Mouse (Mus musculus) hindbrain, embryonic 15.5 days (tissue): Measurements from ENCODE around the gene Praf2. TPM values are rescaled to one million over a fixed set of nuclear protein-coding genes. Genes with fewer than 3 reads are reported as not detected.

ENCODE experiments used
- ATAC-seq: fragments of 200-750 bp; cut with Nextera tagmentation; 2 replicates; pipeline ENCODE4 v1.8.0; 2017; ENCODE audit warnings: low read depth, moderate number of reproducible peaks, moderate TSS enrichment; ENCODE audit not compliant: low FRiP score
- H3K27ac ChIP-seq: fragments of 300-500 bp; sonication (generic); replicated peaks from 2 replicates; pipeline ENCODE4 v1.5.1; 2015; ENCODE audit warnings: mild to moderate bottlenecking, inconsistent platforms
- H3K27me3 ChIP-seq: fragments of 300-500 bp; sonication (generic); 2 replicates; pipeline ENCODE4 v1.6.1; 2015; ENCODE audit warnings: control low read depth, inconsistent platforms
- H3K36me3 ChIP-seq: fragments of 300-500 bp; sonication (generic); 2 replicates; pipeline ENCODE4 v1.6.1; 2015; ENCODE audit warnings: control low read depth, inconsistent platforms
- H3K4me1 ChIP-seq: fragments of 300-500 bp; sonication (generic); replicated peaks from 2 replicates; pipeline ENCODE4 v1.6.1; 2015; ENCODE audit warnings: control low read depth, inconsistent platforms
- H3K4me2 ChIP-seq: fragments of 300-500 bp; sonication (generic); 2 replicates; pipeline ENCODE4 v1.6.1; 2015; ENCODE audit warnings: moderate library complexity, mild to moderate bottlenecking, inconsistent platforms
- H3K4me3 ChIP-seq: fragments of 300-500 bp; sonication (generic); 2 replicates; pipeline ENCODE4 v1.5.1; 2015; ENCODE audit warnings: mild to moderate bottlenecking, inconsistent platforms
- H3K9ac ChIP-seq: fragments of 300-500 bp; sonication (generic); 2 replicates; pipeline ENCODE4 v1.6.1; 2015; ENCODE audit warnings: inconsistent platforms
- H3K9me3 ChIP-seq: fragments of 300-500 bp; sonication (generic); 2 replicates; pipeline ENCODE4 v1.6.1; 2016; ENCODE audit warnings: control low read depth, inconsistent platforms
- WGBS: fragments of 180-500 bp; shearing (Covaris S2); methylation state at CpG from one replicate; pipeline ENCODE4 v1.1.7; 2015; 5-methylcytosine and 5-hydroxymethylcytosine counted together
- polyA plus RNA-seq: library from polyadenylated mRNA; unstranded; fragments of >200 nt; fragmentation: Nextera tagmentation; extraction: Ambion mirVana; gene quantifications from 2 replicates; pipeline ENCODE4 v1.2.1, GENCODE M21; 2015

Gene Praf2
- polyA plus RNA-seq, 1 experiment from 2014 or later, result 132 TPM

GRCm38 (mm10) chrX:7765281-7765670 is 37.0 kb downstream of the Praf2 start:
- H3K9me3 ChIP-seq, result no peaks in the 10 kb centered on the region
- H3K4me1 ChIP-seq, result peaks cover 28% of the 10 kb centered on the region
- H3K9ac ChIP-seq, result peak overlapping the region; percentile 33
- no peak overlapping the region for H3K27ac ChIP-seq
- H3K27me3 ChIP-seq, result no peaks in the 10 kb centered on the region
- H3K4me2 ChIP-seq, result peak overlapping the region; percentile 67
- H3K4me3 ChIP-seq, result peak overlapping the region; percentile 69
- 31% methylated on average over 13 of the region's 13 CpGs for WGBS
- H3K36me3 ChIP-seq, result peaks cover 22% of the 10 kb centered on the region
- ATAC-seq, result no peak

GRCm38 (mm10) chrX:7765764-7766163 is 37.5 kb downstream of the Praf2 start:
- H3K9me3 ChIP-seq, result no peaks in the 10 kb centered on the region
- H3K27ac ChIP-seq, result no peak overlapping the region
- peaks cover 22% of the 10 kb centered on the region for H3K36me3 ChIP-seq
- ATAC-seq, result peak; percentile 17; the same call in 1 of the 2 replicates
- H3K27me3 ChIP-seq, result no peaks in the 10 kb centered on the region
- H3K4me2 ChIP-seq, result peak overlapping the region; percentile 67
- 20% methylated on average over 11 of the region's 11 CpGs for WGBS
- peak overlapping the region; percentile 69 for H3K4me3 ChIP-seq
- peaks cover 28% of the 10 kb centered on the region for H3K4me1 ChIP-seq
- H3K9ac ChIP-seq, result peak overlapping the region; percentile 33

- no peaks in the 10 kb centered on the region for H3K27me3 ChIP-seq
- no peak for ATAC-seq
- no peak overlapping the region for H3K4me2 ChIP-seq
- no peak overlapping the region for H3K27ac ChIP-seq
- H3K4me3 ChIP-seq, result no peak overlapping the region
- H3K4me1 ChIP-seq, result peaks cover 18% of the 10 kb centered on the region
- WGBS, result 88% methylated on average over 7 of the region's 7 CpGs
- H3K9ac ChIP-seq, result no peak overlapping the region
- H3K36me3 ChIP-seq, result peaks cover 22% of the 10 kb centered on the region
- no peaks in the 10 kb centered on the region for H3K9me3 ChIP-seq
Observed at GRCm38 (mm10) chrX:7769302-7770017, 41.2 kb downstream of the Praf2 start.

- Histone ChIP-seq H3K4me1 (no peaks in the 10 kb centered on the region), H3K36me3 (0 out of 2 replicates have a peak, but pooled peaks cover 8% of the 10 kb centered on the region), H3K9ac (no peak overlapping the region), H3K27me3 (no peaks in the 10 kb centered on the region), H3K4me2 (no peak overlapping the region), H3K27ac (no peak overlapping the region), H3K4me3 (no peak overlapping the region), H3K9me3 (no peaks in the 10 kb centered on the region)
- 47% methylated on average over 2 of the region's 2 CpGs for WGBS
- ATAC-seq, result no peak
Observed at GRCm38 (mm10) chrX:7772766-7773165, 44.5 kb downstream of the Praf2 start.

GRCm38 (mm10) chrX:7775501-7776205 is 47.4 kb downstream of the Praf2 start:
- Histone ChIP-seq H3K4me2 (no peak overlapping the region), H3K4me3 (no peak overlapping the region), H3K27me3 (no peaks in the 10 kb centered on the region), H3K9me3 (no peaks in the 10 kb centered on the region), H3K27ac (no peak overlapping the region), H3K9ac (no peak overlapping the region), H3K4me1 (no peaks in the 10 kb centered on the region), H3K36me3 (no peaks in the 10 kb centered on the region)
- no peak for ATAC-seq
- WGBS, result 72% methylated on average over 9 of the region's 9 CpGs

- no peaks in the 10 kb centered on the region for H3K36me3 ChIP-seq
- no peak overlapping the region for H3K4me2 ChIP-seq
- H3K9me3 ChIP-seq, result no peaks in the 10 kb centered on the region
- no peak overlapping the region for H3K4me3 ChIP-seq
- WGBS, result 49% methylated on average over 8 of the region's 8 CpGs
- no peak overlapping the region for H3K27ac ChIP-seq
- H3K9ac ChIP-seq, result no peak overlapping the region
- no peaks in the 10 kb centered on the region for H3K4me1 ChIP-seq
- no peaks in the 10 kb centered on the region for H3K27me3 ChIP-seq
- peak; percentile 59; the same call in 1 of the 2 replicates for ATAC-seq
Observed at GRCm38 (mm10) chrX:7776329-7777082, 48.3 kb downstream of the Praf2 start.

GRCm38 (mm10) chrX:7778450-7779244 is 50.4 kb downstream of the Praf2 start:
- Histone ChIP-seq H3K36me3 (no peaks in the 10 kb centered on the region), H3K27me3 (no peaks in the 10 kb centered on the region)
- 77% methylated on average over 7 of the region's 7 CpGs for WGBS

GRCm38 (mm10) chrX:7779294-7779693 is 51.1 kb downstream of the Praf2 start:
- no peak overlapping the region for H3K9ac ChIP-seq
- no peaks in the 10 kb centered on the region for H3K36me3 ChIP-seq
- H3K4me1 ChIP-seq, result no peaks in the 10 kb centered on the region
- H3K9me3 ChIP-seq, result no peaks in the 10 kb centered on the region
- no peak overlapping the region for H3K4me3 ChIP-seq
- no peaks in the 10 kb centered on the region for H3K27me3 ChIP-seq
- WGBS, result 27% methylated on average over 3 of the region's 3 CpGs
- ATAC-seq, result no peak
- no peak overlapping the region for H3K27ac ChIP-seq
- no peak overlapping the region for H3K4me2 ChIP-seq

More at GRCm38 (mm10) chrX:7778450-7779244, 50.4 kb downstream of the Praf2 start:
- ATAC-seq, result no peak
- Histone ChIP-seq H3K27ac (no peak overlapping the region), H3K9me3 (no peaks in the 10 kb centered on the region), H3K4me2 (no peak overlapping the region), H3K4me3 (no peak overlapping the region), H3K9ac (no peak overlapping the region), H3K4me1 (no peaks in the 10 kb centered on the region)

Other genes starting within 250 kb of the Praf2 start
- 0.06 and 0.16 TPM in 2 replicates for gene Foxp3, start 154.8 kb upstream of the Praf2 start, polyA plus RNA-seq
- 6.8 and 7.4 TPM in 2 replicates for gene Ppp1r3f, start 154.2 kb upstream of the Praf2 start, polyA plus RNA-seq
- 30.6 and 31.5 TPM in 2 replicates for gene Ccdc22, start 122.9 kb upstream of the Praf2 start, polyA plus RNA-seq
- 0.14 and 0.22 TPM in 2 replicates for gene Cacna1f, start 121.4 kb upstream of the Praf2 start, polyA plus RNA-seq
- 195 and 197 TPM in 2 replicates for gene Syp, start 90.0 kb upstream of the Praf2 start, polyA plus RNA-seq
- gene Prickle3, start 71.2 kb upstream of the Praf2 start, polyA plus RNA-seq, result 1.6 and 2.0 TPM in 2 replicates
- gene Plp2, start 57.0 kb upstream of the Praf2 start, polyA plus RNA-seq, result 20.5 and 22.9 TPM in 2 replicates
- gene Magix, start 47.2 kb upstream of the Praf2 start, polyA plus RNA-seq, result 0.08 and 0.10 TPM in 2 replicates
- gene Gpkow, start 31.3 kb upstream of the Praf2 start, polyA plus RNA-seq, result 43.0 and 46.8 TPM in 2 replicates
- gene Wdr45, start 14.1 kb upstream of the Praf2 start, polyA plus RNA-seq, result 30.9 and 32.1 TPM in 2 replicates
- gene Gm45208, start 6.2 kb upstream of the Praf2 start, polyA plus RNA-seq, result 1.9 TPM in 1 of 2 replicates, not detected in the other
- gene Ccdc120, start 22.5 kb downstream of the Praf2 start, polyA plus RNA-seq, result 63.2 and 66.1 TPM in 2 replicates
- 24.1 and 25.5 TPM in 2 replicates for gene Tfe3, start 34.1 kb downstream of the Praf2 start, polyA plus RNA-seq
- 68.0 and 73.8 TPM in 2 replicates for gene Gripap1, start 61.3 kb downstream of the Praf2 start, polyA plus RNA-seq
- 3.1 and 4.2 TPM in 2 replicates for gene Kcnd1, start 93.8 kb downstream of the Praf2 start, polyA plus RNA-seq
- 48.1 and 48.3 TPM in 2 replicates for gene Otud5, start 112.9 kb downstream of the Praf2 start, polyA plus RNA-seq
- gene Pim2, start 149.8 kb downstream of the Praf2 start, polyA plus RNA-seq, result 24.8 and 25.8 TPM in 2 replicates
- gene Slc35a2, start 155.6 kb downstream of the Praf2 start, polyA plus RNA-seq, result 45.7 and 47.7 TPM in 2 replicates
- gene Pqbp1, start 170.8 kb downstream of the Praf2 start, polyA plus RNA-seq, result 199 and 209 TPM in 2 replicates
- gene Timm17b, start 170.9 kb downstream of the Praf2 start, polyA plus RNA-seq, result 155 and 158 TPM in 2 replicates
- gene Gm10491, start 179.4 kb downstream of the Praf2 start, polyA plus RNA-seq, result not detected in 2 replicates
- not detected in 2 replicates for gene Gm10490, start 181.1 kb downstream of the Praf2 start, polyA plus RNA-seq
- 294 and 338 TPM in 2 replicates for gene Pcsk1n, start 191.4 kb downstream of the Praf2 start, polyA plus RNA-seq
- gene Eras, start 200.2 kb downstream of the Praf2 start, polyA plus RNA-seq, result 0.14 TPM in 1 of 2 replicates, not detected in the other
- 68.0 and 73.6 TPM in 2 replicates for gene Hdac6, start 219.4 kb downstream of the Praf2 start, polyA plus RNA-seq
- gene Gata1, start 249.6 kb downstream of the Praf2 start, polyA plus RNA-seq, result 0.22 TPM in 1 of 2 replicates, not detected in the other